Mouse (Mus musculus) lung, postnatal 0 days (tissue): ENCODE data around the gene Gm28305.

Source experiments
- CTCF ChIP-seq: IDR thresholded peaks from 2 replicates; pipeline ENCODE4 v1.5.1; 2016; ENCODE audit warnings: antibody characterized with exemption, mild to moderate bottlenecking
- EP300 ChIP-seq: IDR thresholded peaks from 2 replicates; pipeline ENCODE4 v1.6.1; 2016; ENCODE audit warnings: antibody characterized with exemption, mild to moderate bottlenecking, control low read depth

DNA sequence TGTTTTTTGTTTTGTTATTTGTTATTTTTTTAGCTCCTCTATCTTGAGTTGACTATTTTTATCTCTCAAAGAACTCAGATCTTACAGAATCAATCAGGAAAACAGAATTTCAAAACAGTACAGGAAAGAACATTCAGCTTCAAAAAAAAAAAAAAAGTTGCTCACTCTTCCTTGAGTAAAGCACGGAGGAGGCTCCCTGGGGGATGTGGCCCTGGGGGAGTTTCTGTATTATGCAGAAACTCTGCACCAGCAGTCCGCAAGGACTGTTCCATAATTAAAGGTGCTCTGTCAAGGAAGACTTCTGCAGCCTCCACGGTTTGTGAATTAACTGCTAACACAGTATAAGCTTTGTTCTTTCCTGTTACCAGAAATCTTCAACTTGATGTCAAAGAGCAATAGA, 61.0 kb downstream of the Gm28305 start:
- TF ChIP-seq CTCF (no peak), EP300 (no peak)
